9 mouse cellular contexts compared by ENCODE assay signal in genomic region chr11:29808173-29808980, GRCm38 (mm10). TPM values are rescaled to one million over a fixed set of nuclear protein-coding genes. Genes with fewer than 3 reads are reported as not detected.
A peak's percentile ranks its signal among the peaks of the same experiment; 100 is the strongest.
DNase-seq lines count a peak whose midpoint lies in the region; ATAC-seq lines count a peak whose summit lies in the region.
"Had no signal": no experiment of that assay in that cellular context is flagged by ENCODE, and none has a peak within 500 bp of the region (broad histone marks: within the 10 kb centered on the region; RNA-seq: fewer than 3 reads in every experiment).

No protein-coding gene starts in this region.

- no peaks in the 10 kb centered on the region for H3K36me3 ChIP-seq in kidney, embryonic 16.5 days (ENCODE audit: insufficient read depth, low read length)
- no peaks in the 10 kb centered on the region for H3K36me3 ChIP-seq in intestine, embryonic 15.5 days
- H3K36me3 ChIP-seq: G1E had no signal

- H3K4me2 ChIP-seq in kidney, embryonic 16.5 days (replicated peaks; ENCODE audit: low read depth, low read length): no peak overlapping the region
- no peak overlapping the region for H3K4me2 ChIP-seq in intestine, embryonic 15.5 days (replicated peaks)

- H3K9me3 ChIP-seq in kidney, embryonic 16.5 days (ENCODE audit: low read length): no peaks in the 10 kb centered on the region
- H3K9me3 ChIP-seq in intestine, embryonic 15.5 days: no peaks in the 10 kb centered on the region
- H3K9me3 ChIP-seq: G1E had no signal

- H3K4me1 ChIP-seq in kidney, embryonic 16.5 days (ENCODE audit: insufficient read depth, low read length): no peaks in the 10 kb centered on the region
- H3K4me1 ChIP-seq in intestine, embryonic 15.5 days (replicated peaks): no peaks in the 10 kb centered on the region

- no peak overlapping the region for H3K27ac ChIP-seq in kidney, embryonic 16.5 days (ENCODE audit: low read length)
- no peak overlapping the region for H3K27ac ChIP-seq in intestine, embryonic 15.5 days

- peak; percentile 16 for DNase-seq in kidney, adult 9 months
- peak; percentile 42 for DNase-seq in adrenal gland, adult 8-10 months
- peak; percentile 86 for DNase-seq in gastrocnemius, adult 18-20 months (ENCODE audit: low spot score)
- DNase-seq in lung, postnatal 25 days (ENCODE audit: low spot score): peak; percentile 58
- no peak for DNase-seq in spleen, adult 18-20 months
- DNase-seq in frontal cortex, postnatal 25 days (ENCODE audit: low spot score in 2 of 2): no peak

- H3K9ac ChIP-seq in kidney, embryonic 16.5 days (replicated peaks; ENCODE audit: low read length): no peak overlapping the region
- no peak overlapping the region for H3K9ac ChIP-seq in intestine, embryonic 15.5 days

- WGBS in kidney, embryonic 16.5 days: 42% methylated on average over 9 of the region's 9 CpGs
- WGBS in intestine, embryonic 15.5 days: 45% methylated on average over 9 of the region's 9 CpGs

- H3K4me3 ChIP-seq in kidney, embryonic 16.5 days (ENCODE audit: low read length): no peak overlapping the region
- no peak overlapping the region for H3K4me3 ChIP-seq in intestine, embryonic 15.5 days (replicated peaks)

- no peaks in the 10 kb centered on the region for H3K27me3 ChIP-seq in kidney, embryonic 16.5 days (ENCODE audit: insufficient read depth, low read length)
- H3K27me3 ChIP-seq in intestine, embryonic 15.5 days (replicated peaks): no peaks in the 10 kb centered on the region

- no peak for ATAC-seq in kidney, embryonic 16.5 days (ENCODE audit: low FRiP score, low TSS enrichment)
- peak; percentile 77 for ATAC-seq in intestine, embryonic 15.5 days

RNA-seq across cellular contexts. Expression of gene 4931440F15Rik, which starts 17.1 kb away (rescaled TPM):
- polyA plus RNA-seq in kidney, embryonic 16.5 days (2015; fragmentation: Nextera tagmentation; extraction: Ambion mirVana): 0.05 and 0.17 TPM in 2 replicates
- 1 to 10 TPM in 1 of 4 experiments, under 1 TPM in 3; 0.35 to 1.0 (median 0.85) TPM for total RNA-seq in adrenal gland, adult 8-10 months (2022)
- 1 to 10 TPM; 2.1 to 2.8 TPM for total RNA-seq in gastrocnemius, adult 18-20 months (2021)
- polyA plus RNA-seq in intestine, embryonic 15.5 days (2015; fragmentation: Nextera tagmentation; extraction: Ambion mirVana): 0.06 and 0.10 TPM in 2 replicates
- polyA plus RNA-seq: G1E had no signal

Comparison
In these comparisons a context has a peak if more than half of its experiments do, and no peak if none do; other contexts are left out.
1. DNase-seq: peak in kidney, adult 9 months (single experiment), adrenal gland, adult 8-10 months (single experiment), gastrocnemius, adult 18-20 months (single experiment) and lung, postnatal 25 days (single experiment); none in spleen, adult 18-20 months (0 of 2) and frontal cortex, postnatal 25 days (0 of 2).